Mouse (Mus musculus): ENCODE data around the gene Ptges.

GRCm38 (mm10) chr2:30845152-30846070, 84.3 kb downstream of the Ptges start:
- TF ChIP-seq EP300 (IDR thresholded peaks at IDR 0.05; ENCODE audit: low read depth) (no peak), CTCF (IDR thresholded peaks at IDR 0.05; ENCODE audit: low read depth) (no peak)

Data from heart, postnatal 0 days (tissue).